Mouse (Mus musculus) lung, adult 2 months (tissue): Measurements from ENCODE around the gene Kcne1.

Experiments used
- CTCF ChIP-seq: fragments of 200-500 bp; IDR thresholded peaks from 2 replicates; pipeline ENCODE4 v1.5.1; 2011; ENCODE audit warnings: mild to moderate bottlenecking, low read length, control low read depth; ENCODE audit not compliant: insufficient read depth
- POLR2A ChIP-seq: fragments of 200-500 bp; IDR thresholded peaks from 2 replicates; pipeline ENCODE4 v1.6.1; 2011; ENCODE audit warnings: low read depth, mild to moderate bottlenecking, control low read depth, low read length, borderline replicate concordance; ENCODE audit errors: extremely low read depth

- TF ChIP-seq POLR2A = no peak
- TF ChIP-seq CTCF = no peak
Measured at GRCm38 (mm10) chr16:92353295-92353694, 6.0 kb downstream of the Kcne1 start.
